Mouse (Mus musculus) thymus, adult 2 months (tissue): ENCODE measurements around the gene Slc25a42.

Experiments used
- CTCF ChIP-seq: fragments of 200-500 bp; IDR thresholded peaks from 2 replicates; pipeline ENCODE4 v1.5.1; 2012; ENCODE audit warnings: mild to moderate bottlenecking, control low read depth, low read length, moderate library complexity, borderline replicate concordance; ENCODE audit not compliant: control insufficient read depth, poor library complexity, insufficient read depth; ENCODE audit errors: extremely low read depth
- POLR2A ChIP-seq: fragments of 200-500 bp; IDR thresholded peaks from 2 replicates; pipeline ENCODE4 v1.6.1; 2012; ENCODE audit warnings: mild to moderate bottlenecking, low read length, control low read depth, moderate library complexity; ENCODE audit not compliant: control insufficient read depth, poor library complexity, insufficient read depth; ENCODE audit errors: extremely low read depth

- TF ChIP-seq CTCF: no peak
- TF ChIP-seq POLR2A: no peak
Measured at GRCm38 (mm10) chr8:70170748-70171147, 41.4 kb downstream of the Slc25a42 start.
